Mouse (Mus musculus) kidney, adult 8-10 months (tissue): ENCODE data around the gene Ttc23l.
"Not testable (repeated sequence)": the region's sequence is repeated elsewhere in the genome, so short reads cannot be mapped to it uniquely, and the experiment has no call there.

Experiments used
- DNase-seq, 2 experiments: peaks; one replicate each; pipeline ENCODE4 v3.0.0; 2022

Ttc23l gene

GRCm38 (mm10) chr15:10558465-10558864 lies at the start of gene Ttc23l:
TSS of gene Ttc23l (minus strand) at chr15:10558668.
- DNase-seq = no peak

DNA sequence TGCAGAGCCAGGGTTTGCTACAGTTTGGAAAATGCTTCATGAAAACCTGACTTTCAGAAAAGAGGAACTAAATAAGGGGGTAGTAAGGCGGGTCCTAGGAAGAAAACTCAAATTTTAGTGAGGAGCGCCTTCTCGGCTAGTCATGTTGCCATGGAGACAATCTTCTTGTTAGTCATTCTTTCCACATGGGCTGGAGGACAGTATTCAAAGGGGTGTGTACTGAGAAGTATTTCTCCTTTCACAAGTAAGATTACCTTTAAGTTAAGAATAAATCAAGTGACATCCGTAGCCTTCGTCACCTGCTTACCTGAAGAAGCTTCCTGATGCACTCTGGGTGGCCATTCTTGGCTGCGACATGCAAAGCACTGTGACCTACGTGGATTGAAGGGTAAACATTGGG lies 40.9 kb upstream of the Ttc23l start:
- DNase-seq = no peak

- DNase-seq = peak in 1 of 2 experiments; percentile 4
Measured at GRCm38 (mm10) chr15:10598259-10599225, 40.1 kb upstream of the Ttc23l start.

DNA sequence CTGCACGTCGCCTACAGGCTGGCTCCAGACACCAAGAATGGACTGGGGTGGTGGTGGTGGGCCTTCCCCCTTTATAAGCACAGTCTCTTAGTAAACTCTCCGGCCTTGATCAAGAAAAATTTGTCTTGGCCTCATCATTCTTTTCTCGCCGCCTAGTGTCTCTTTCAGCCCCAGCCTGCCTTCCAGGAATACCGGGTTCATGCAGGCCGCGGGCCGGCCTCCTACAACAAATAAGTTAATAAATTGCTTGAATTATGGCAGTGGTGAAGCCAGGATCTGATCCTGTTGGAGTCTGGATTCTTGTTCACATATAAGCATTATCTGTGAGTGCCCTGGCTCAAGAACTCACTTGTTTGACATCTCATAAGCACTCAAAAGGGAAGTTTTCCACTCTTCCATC lies 38.4 kb upstream of the Ttc23l start:
- DNase-seq = peak; percentile 18 to 27

- DNase-seq = no peak
Measured at GRCm38 (mm10) chr15:10595408-10595807, 36.9 kb upstream of the Ttc23l start.

- DNase-seq = no peak
Measured at GRCm38 (mm10) chr15:10594910-10595309, 36.4 kb upstream of the Ttc23l start.

DNA sequence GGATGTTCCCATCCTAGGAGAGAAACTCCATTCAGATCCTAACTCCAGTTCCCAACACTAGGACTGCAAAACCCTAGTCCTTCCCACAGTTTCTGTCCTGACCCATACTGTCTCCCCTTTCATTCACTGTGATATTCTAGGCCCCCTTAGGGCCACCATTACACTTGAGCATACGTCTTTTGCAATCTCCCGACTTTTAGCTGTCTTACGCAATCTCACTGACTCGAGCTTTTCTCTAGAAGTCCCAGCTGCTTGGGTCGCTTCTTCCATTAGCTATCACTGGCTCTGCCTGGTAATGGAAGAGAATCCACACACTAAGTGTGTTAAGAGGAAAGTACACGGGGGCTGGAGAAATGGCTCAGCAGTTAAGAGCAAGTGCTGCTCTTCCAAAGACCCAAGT lies 34.6 kb upstream of the Ttc23l start:
- DNase-seq = no peak

DNA sequence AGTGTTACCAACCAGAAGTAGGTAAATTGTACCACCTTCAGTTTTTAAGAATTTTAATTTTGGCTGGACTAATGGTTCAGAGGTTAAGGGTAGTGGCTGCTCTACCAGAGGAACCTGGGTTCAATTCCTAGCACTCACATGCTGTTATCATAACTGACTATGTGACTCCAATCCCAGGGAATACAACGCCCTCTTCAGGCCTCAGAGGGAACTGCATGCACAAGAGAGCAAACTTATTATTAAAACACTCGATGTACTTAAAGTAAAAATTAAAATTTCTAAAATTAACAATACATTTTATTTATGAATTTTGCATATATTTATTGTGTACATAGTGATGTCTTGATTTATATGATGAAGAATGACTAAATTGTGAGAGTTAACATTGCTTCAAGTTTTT lies 28.1 kb upstream of the Ttc23l start:
- DNase-seq = no peak

GRCm38 (mm10) chr15:10584359-10585187 lies 26.1 kb upstream of the Ttc23l start:
- no peak for DNase-seq

DNA sequence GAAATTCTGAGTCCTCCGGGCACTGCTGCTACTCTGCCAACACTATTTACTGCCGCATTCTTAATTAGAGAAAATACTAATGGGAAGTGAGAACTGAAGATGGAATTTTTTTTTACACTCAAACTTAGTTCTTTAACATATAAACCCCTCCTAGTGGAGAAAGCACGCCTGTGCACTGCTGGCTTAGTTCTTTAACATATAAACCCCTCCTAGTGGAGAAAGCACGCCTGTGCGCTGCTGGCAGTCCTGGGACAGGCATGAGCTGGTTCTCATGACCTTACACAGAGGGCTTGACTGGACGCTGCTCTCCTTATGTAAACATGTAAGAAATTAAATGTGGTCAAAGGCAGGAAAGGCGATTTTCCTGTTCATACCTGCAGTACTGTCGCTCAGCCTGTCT lies 24.9 kb upstream of the Ttc23l start:
- peak; percentile 64 to 73 for DNase-seq

DNA sequence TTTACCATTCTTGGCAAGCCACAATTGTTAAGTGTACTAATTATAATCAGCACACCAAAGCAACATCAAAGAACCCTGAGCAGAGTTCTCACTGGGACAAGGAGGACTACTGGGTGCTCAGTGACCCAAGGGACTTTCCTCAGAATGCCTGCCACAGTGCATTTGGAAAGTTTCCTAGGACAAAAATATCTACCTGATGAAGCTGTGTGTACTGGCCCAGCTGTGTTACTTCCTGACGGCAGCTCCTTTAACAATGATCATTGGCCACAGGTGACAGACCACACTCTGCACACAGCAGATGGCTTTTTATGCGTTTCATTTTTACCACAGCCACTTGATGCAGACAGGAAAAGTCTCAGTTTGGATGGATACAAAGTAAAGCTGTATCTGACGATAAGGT lies 20.7 kb upstream of the Ttc23l start:
- DNase-seq = no peak

DNA sequence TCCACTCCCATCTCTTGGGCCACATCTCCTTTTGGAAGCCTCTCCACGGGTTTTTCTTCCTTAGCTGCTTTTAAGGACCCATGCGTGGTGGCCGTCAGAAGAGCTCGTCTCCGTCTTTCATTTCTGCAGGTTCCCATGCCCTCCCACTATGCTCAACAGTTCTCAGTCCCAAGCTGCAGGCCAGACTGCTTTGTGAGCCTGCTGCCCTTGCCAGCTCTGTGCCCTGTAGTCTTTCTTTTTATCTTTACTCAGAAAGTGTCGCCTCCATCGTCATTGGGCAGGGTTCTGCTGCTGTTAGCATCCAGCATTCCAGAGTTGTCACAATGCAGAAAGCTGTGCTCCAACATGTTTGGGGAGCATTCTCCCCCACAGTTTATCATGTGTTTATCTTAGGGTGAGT lies 8.0 kb upstream of the Ttc23l start:
- DNase-seq = no peak

GRCm38 (mm10) chr15:10564201-10564600 lies 5.7 kb upstream of the Ttc23l start:
- DNase-seq = no peak

DNA sequence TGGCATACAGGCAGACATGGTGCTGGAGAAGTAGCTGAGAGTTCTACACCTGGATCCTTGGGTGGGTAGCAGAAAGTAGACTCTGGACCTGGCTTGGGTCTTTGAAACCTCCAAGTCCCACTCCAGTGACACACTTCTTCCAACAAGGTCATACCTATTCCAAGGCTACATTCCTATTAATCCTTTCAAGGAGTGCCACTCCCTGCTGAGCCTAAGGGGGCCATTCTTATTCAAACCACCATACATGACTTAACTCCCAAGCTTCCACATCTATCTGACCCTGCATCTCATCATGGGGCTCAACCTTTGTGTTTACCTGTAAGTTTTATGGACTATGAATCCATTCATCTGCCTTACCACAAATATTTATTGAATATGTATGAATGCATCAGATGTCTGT lies 3.8 kb upstream of the Ttc23l start:
- DNase-seq = no peak

GRCm38 (mm10) chr15:10560005-10560404 lies 1.5 kb upstream of the Ttc23l start:
- no peak for DNase-seq

GRCm38 (mm10) chr15:10554336-10554735 lies 4.1 kb downstream of the Ttc23l start:
- DNase-seq = no peak

- DNase-seq = peak in 1 of 2 experiments; percentile 11
Measured at GRCm38 (mm10) chr15:10540271-10541088, 18.0 kb downstream of the Ttc23l start.

- DNase-seq = no peak
Measured at GRCm38 (mm10) chr15:10535969-10536368, 22.5 kb downstream of the Ttc23l start.

DNA sequence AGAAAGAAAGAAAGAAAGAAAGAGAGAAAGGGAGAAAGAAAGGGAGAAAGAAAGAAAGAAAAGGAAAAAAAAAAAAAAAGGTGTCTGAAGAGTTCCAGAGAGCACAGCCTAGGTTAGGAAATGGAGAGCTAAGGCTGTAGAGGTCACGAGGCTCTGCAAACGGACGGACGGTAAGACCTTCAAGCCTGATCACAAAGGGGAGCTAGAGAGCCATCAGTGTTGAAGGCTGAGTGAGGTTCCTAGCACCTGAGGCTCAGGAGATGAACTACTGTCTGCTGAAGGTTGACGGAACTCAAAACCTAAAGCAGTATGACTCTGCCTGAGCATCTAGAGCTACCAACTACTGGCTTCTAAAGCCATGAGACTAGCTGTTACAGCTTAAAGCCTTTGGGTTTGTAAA lies 23.9 kb downstream of the Ttc23l start:
- DNase-seq = no peak

DNA sequence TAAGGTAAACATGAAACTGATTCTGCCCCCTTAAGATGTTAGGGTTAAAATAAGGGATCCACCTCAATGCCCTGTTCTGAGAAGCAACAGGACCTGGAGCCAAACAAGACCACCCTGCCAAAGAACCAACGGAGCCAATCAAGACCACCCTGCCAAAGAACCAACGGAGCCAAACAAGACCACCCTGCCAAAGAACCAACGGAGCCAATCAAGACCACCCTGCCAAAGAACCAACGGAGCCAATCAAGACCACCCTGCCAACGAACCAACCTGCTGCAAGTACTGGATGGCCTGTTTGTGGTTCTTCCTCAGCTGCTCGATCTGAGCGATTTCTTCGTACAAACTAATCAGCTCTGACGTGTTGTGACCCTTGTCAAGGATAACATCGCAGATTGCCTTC lies 25.1 kb downstream of the Ttc23l start:
- not testable (repeated sequence) for DNase-seq

DNA sequence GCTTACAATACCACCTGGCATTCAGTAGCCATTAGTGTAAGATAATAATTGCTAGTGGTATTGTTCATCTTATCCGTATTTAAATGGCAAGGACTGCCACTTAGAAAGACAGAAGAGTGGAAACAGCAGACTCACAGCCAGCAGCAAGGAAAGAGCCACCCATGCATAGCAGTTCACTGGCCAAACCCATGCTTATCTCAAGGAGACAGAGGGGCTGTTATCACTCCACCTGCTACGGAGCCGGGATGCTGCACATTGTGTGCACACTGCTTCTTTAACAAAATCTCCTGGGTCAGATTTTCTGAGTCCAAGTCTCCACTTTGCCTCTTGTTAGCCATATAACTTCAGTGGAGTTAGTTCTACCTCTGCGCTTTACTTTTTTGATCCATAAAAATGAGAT lies 27.1 kb downstream of the Ttc23l start:
- DNase-seq = no peak

DNA sequence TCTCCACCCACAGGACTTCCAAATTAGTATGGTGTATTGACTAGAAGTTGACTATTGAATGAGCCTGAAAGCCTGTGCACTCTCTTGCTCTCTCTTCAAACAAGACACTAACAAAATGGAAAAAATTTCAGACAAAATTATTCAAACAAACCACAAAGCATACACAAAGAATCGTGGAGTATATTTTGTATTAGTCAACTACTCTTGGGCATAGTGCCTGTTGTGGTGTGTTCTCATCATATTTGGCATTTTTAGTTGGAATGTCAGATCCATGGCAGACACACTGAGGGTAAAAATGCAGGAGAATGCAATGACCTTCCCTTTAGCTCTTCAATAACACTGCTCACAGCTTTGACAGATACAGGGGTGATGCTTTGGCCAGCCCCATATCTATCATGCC lies 32.6 kb downstream of the Ttc23l start:
- no peak for DNase-seq

DNA sequence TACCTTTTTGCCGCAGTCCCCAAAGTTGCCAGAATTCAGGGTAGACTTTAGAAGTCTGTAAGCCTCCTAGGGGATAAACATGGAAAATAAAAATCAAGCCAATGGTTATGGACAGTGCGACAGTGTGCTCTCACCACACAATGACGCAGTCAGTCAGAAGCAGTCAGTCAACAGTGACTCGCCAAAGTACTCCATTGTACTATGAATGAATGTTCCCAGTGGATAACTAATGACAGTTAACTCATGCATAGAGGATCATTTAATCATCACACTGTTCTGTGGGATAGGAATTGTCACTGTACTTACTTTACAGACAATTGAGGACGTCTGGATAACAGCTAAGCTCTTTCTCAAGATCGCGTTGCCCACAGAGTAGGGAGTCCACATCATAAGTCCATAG lies 43.3 kb downstream of the Ttc23l start:
- DNase-seq = no peak
